Mouse (Mus musculus) MEL (cell line): ENCODE measurements around the gene Lamp1.

ENCODE experiments used
- BHLHE40 ChIP-seq: IDR thresholded peaks from 2 replicates; pipeline ENCODE4 v1.6.1; 2012; ENCODE audit warnings: low read depth, mild to moderate bottlenecking, inconsistent platforms, low read length, improper control_type of control experiment, borderline replicate concordance
- CHD1 ChIP-seq: IDR thresholded peaks from 2 replicates; pipeline ENCODE4 v1.6.1; 2012; ENCODE audit warnings: low read depth, mild to moderate bottlenecking, inconsistent platforms, low read length, improper control_type of control experiment
- CTCF ChIP-seq, 3 experiments: IDR thresholded peaks in 2 of 3; conservative IDR thresholded peaks in 1 of 3; 2 replicates each; pipeline ENCODE4 v1.5.1; 2011 to 2012; ENCODE audit warnings: low read length in 3 of 3, low read depth in 2 of 3, mild to moderate bottlenecking in 2 of 3, improper control_type of control experiment in 1 of 3, inconsistent platforms in 1 of 3, mixed read lengths in 1 of 3, moderate library complexity in 1 of 3; ENCODE audit not compliant: control insufficient read depth in 1 of 3, insufficient read depth in 1 of 3, poor library complexity in 1 of 3, severe bottlenecking in 1 of 3
- EP300 ChIP-seq, 2 experiments: IDR thresholded peaks; 2 replicates each; pipeline ENCODE4 v1.6.1; 2011; ENCODE audit warnings: improper control_type of control experiment in 2 of 2, low read length in 2 of 2, low read depth in 1 of 2, mild to moderate bottlenecking in 1 of 2
- KAT2A ChIP-seq: conservative IDR thresholded peaks from 2 replicates; pipeline ENCODE4 v1.6.1; 2012; ENCODE audit warnings: low read depth, low read length, improper control_type of control experiment, inconsistent platforms
- NRF1 ChIP-seq: IDR thresholded peaks from 2 replicates; pipeline ENCODE4 v1.6.1; 2014; ENCODE audit warnings: low read depth, mild to moderate bottlenecking, inconsistent platforms, low read length, improper control_type of control experiment, moderate library complexity; ENCODE audit not compliant: poor library complexity, insufficient read depth, severe bottlenecking
- POLR2A ChIP-seq, 2 experiments: IDR thresholded peaks; 2 replicates each; pipeline ENCODE4 v1.6.1; 2011 to 2012; ENCODE audit warnings: low read length in 2 of 2, mild to moderate bottlenecking in 2 of 2, control low read depth in 1 of 2, improper control_type of control experiment in 1 of 2, low read depth in 1 of 2, moderate library complexity in 1 of 2; ENCODE audit not compliant: control insufficient read depth in 1 of 2, insufficient read depth in 1 of 2, poor library complexity in 1 of 2
- SIN3A ChIP-seq: IDR thresholded peaks from 2 replicates; pipeline ENCODE4 v1.6.1; 2012; ENCODE audit warnings: low read length, improper control_type of control experiment, inconsistent platforms

DNA sequence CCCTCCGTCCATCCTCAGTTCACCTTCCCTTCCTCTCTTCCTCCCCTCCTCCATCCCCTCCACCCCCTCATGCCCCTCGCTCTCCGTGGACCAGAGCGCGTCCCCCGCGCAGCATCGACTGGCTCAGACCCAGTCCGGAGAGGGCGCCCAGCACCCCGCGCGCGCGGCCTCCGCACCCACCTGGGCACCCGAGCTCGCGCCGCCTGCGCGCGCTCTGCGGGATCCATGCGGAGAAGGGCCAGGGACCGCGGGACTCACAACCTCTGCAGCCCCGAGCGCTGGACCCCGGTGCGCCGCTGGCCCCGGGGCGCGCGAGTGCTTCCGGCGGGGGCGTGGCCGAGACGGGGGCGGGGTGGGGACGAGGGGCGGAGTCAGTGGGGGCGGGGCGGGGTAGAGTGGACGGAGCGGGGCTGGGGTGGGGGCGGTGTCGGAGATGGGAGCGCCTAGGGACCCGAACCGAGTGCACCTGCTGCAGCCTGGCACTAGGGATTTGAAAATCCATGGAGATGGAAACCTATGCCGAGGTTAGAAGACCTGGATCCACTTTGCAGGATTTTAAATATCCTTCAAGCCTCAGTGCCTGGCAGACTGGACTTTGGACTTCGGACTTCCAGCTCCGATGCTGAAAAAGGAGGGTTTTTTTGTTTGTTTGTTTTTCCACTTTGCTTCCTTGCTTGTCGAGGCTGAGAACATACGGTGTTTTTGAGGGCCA lies 41.5 kb downstream of the Lamp1 start, which contains the start of gene Grtp1:
- no peak for TF ChIP-seq KAT2A
- TF ChIP-seq CTCF (IDR thresholded peaks at IDR 0.05 in 2 of 3, conservative IDR thresholded peaks at IDR 0.05 in 1 of 3; ENCODE audit: control insufficient read depth in 1 of 3, insufficient read depth in 1 of 3, low read depth in 2 of 3, low read length in 3 of 3, poor library complexity in 1 of 3, severe bottlenecking in 1 of 3): no peak
- no peak for TF ChIP-seq CHD1
- TF ChIP-seq EP300 (IDR thresholded peaks at IDR 0.05; ENCODE audit: low read depth in 1 of 2, low read length in 2 of 2): no peak
- peak; percentile 56 to 87; a peak in 3 of 4 replicates for TF ChIP-seq POLR2A (IDR thresholded peaks at IDR 0.05; ENCODE audit: control insufficient read depth in 1 of 2, insufficient read depth in 1 of 2, low read depth in 1 of 2, low read length in 2 of 2, poor library complexity in 1 of 2)
- TF ChIP-seq NRF1: no peak
- no peak for TF ChIP-seq BHLHE40
- peak; percentile 50; the same call in 1 of the 2 replicates for TF ChIP-seq SIN3A
